Mouse (Mus musculus): ENCODE measurements at regions not wholly inside any gene's neighbourhood (a gene's known extent, or its start where the extent isn't known, plus 50 kb on each side); places are given as distances from the start of the nearest gene placed in this dataset.

GRCm38 (mm10) chr5:85954526-85954925 lies 110.9 kb downstream of the Cenpc1 start:
- no peak for DNase-seq (ENCODE audit: low read depth)

GRCm38 (mm10) chr5:85936667-85937314 lies 128.6 kb downstream of the Cenpc1 start:
- DNase-seq (ENCODE audit: low read depth): peak; percentile 36

DNA sequence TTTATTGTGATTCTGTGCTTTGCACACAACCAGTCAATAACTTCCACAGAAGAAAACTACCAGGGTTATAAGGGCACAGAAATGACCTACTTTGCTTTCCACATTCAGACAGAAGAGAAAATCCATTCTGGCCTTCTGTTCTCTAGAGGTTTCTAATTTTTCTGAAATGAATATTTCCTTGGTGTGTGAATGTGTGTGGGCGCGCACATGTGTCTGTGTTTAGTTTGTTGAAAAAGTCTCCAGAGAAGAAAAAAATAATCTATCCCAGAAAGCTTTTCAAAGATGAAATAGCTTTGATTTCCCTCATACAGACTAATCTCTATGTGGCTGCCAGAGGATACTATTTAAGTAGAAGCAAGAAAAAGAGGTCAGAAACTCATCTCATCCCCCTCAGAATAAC lies 147.1 kb downstream of the Cenpc1 start:
- no peak for DNase-seq (ENCODE audit: low read depth)

- DNase-seq (ENCODE audit: low read depth): no peak
Measured at GRCm38 (mm10) chr5:85915000-85915399, 150.4 kb downstream of the Cenpc1 start.

DNA sequence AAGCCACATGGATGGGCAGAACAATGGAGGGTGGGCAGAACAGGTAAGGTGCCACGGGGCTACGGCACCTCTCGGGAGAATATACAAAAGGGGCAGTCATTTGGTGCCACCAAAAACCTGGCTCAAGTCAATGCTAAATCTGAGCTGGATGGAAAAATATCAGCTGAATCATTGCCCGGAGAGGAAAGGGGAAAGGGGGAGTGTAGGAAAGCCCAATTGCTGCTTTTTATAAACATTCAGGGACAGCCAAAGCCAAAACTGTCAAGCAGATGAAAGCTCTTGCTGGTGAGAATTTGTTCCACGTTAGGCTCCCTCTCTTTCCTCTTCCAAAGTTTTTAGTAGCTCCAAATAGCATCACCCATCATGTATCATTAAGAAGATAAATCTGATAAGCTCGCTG lies 168.9 kb downstream of the Cenpc1 start:
- DNase-seq (ENCODE audit: low read depth): no peak

DNA sequence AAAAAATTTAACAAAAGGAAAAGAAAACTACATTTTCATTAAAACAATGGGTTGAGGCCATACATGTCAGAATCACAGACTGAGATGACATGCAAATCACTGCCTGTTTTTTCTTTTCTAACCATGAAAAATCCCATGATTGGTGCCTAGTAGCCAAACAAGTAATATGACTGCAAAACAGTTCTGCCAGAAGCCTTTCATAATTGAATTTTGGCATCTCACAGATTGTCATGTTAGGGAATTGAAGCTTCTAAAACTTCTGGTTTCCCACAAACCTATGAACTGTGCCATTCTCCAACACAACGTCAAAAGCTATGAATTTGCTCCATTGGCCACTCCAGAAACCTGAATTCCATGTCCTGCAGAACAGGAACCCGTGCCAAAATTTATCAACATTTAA lies 169.6 kb downstream of the Cenpc1 start:
- DNase-seq (ENCODE audit: low read depth): no peak

GRCm38 (mm10) chr5:85870311-85870710 lies 195.1 kb downstream of the Cenpc1 start:
- DNase-seq (ENCODE audit: low read depth): no peak

DNA sequence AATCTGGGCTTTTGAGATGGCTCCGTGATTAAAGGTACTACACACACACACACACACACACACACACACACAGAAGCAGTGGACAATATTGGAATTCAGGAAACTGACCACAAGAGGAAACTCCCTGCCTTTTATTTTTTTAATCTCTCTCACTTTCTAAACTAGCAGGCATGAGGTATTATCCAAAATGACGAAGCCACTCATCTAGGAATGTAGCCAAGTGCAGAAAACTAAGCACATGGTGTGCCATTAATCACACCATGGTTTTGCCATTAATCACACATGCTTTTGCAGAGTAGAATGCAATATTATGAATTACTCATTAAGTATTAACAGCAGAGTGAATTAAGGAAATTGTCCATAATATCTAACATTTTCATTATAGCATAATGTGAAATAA lies 232.8 kb downstream of the Cenpc1 start:
- no peak for DNase-seq (ENCODE audit: low read depth)

- no peak for DNase-seq (ENCODE audit: low read depth)
Measured at GRCm38 (mm10) chr5:85795531-85796197, 269.7 kb downstream of the Cenpc1 start.

- no peak for DNase-seq (ENCODE audit: low read depth)
Measured at GRCm38 (mm10) chr5:85793148-85793547, 272.2 kb downstream of the Cenpc1 start.

GRCm38 (mm10) chr5:85780730-85781454 lies 284.5 kb downstream of the Cenpc1 start:
- no peak for DNase-seq (ENCODE audit: low read depth)

- no peak for DNase-seq (ENCODE audit: low read depth)
Measured at GRCm38 (mm10) chr5:85780017-85780416, 285.4 kb downstream of the Cenpc1 start.

DNA sequence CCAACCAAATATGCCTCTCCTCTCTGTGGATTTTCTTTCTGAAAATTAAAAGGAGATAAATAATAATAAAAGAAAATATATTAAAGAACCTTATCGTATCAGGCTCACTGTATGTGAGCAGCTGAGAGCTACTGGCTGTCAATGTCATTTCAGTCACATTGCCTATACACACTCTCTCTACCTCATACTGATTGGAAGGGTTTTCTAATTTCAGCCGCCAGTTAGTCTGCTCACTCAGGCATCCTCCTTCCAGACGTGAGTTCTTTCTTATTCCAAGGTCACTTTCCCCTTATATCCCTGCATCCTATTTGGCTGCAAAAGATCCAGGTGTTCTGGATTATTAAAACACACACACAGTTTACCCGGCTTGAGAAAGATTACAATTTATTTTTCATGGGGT lies 286.2 kb downstream of the Cenpc1 start:
- DNase-seq (ENCODE audit: low read depth): no peak

GRCm38 (mm10) chr5:85772660-85773059 lies 292.7 kb downstream of the Cenpc1 start:
- DNase-seq (ENCODE audit: low read depth): no peak

- DNase-seq (ENCODE audit: low read depth): no peak
Measured at GRCm38 (mm10) chr5:85772086-85772485, 293.3 kb downstream of the Cenpc1 start.

DNA sequence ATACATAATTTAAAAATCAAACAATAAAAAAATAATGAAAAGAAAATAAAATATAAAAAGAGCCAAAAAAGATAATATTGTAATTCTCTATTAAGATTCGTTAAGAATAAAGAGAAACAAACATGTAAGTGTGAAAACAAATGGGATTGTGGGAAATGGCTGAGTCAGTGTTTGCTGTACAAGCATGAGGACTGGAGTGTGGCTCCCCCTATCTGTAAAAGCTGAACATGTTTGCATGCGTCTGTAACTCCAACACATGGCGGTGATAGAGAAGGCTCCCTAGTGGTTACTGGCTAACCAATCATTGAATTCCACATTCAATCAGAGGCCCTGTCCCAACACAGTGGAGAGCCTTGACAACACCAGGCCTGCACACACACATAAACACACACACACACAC lies 298.2 kb downstream of the Cenpc1 start:
- DNase-seq (ENCODE audit: low read depth): no peak

DNA sequence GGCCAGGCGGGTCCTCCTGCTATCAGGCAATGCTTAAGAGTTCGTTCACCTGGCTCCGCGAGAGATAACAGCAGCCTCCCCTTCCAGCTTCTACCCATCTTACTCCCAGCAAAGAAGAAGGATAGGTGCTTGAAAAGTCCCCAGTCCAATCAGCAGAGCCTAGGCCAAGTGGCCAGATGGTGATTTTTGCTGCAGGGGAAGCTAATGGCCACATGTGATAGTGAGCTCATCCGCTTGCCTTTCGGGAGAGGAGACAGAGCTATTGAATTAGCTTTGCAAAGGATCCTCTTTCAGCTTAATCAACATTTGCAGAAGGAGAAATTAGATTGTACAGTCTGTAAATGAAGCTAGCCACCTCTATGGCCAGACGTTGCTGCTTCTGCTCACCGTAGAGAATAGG lies 308.7 kb downstream of the Cenpc1 start:
- DNase-seq (ENCODE audit: low read depth): no peak

DNA sequence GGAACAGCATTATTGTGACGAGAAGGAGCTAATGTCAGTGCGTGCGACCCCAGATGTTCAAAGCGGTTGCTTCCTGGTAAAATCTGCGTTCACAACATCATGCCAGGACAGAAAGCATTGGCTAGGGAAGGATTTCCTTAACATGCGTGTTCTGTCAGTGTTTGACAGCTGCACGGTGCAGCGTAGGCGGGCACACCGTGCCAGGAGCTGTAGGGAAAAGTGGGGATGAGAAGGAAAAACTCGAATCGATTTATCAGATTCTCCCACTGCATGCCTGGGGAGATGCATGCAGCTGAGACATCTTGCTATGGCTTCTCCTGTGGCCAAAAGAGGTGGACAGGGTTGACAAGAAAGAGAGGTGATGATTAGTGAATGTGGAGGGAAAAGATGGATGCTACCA lies 311.2 kb downstream of the Cenpc1 start:
- DNase-seq (ENCODE audit: low read depth): no peak

DNA sequence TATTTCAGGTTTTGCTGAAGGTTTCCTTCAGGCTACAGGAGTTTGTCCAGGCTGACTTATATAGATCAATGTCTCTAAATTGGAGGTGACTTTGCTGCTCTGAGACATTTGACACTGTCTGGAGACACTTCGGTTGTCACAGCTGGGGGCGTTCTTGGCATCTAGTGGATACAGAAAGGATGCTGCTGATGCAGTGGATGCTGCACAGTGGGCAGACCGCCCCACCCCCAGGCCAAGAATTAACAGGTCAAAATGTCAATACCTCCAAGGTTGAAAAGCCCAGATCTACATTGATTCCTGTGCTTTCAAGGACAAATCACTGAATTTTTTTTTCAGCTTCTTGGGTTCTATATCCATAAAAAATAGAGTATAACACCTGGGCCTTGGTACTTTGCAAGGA lies 312.3 kb downstream of the Cenpc1 start:
- DNase-seq (ENCODE audit: low read depth): no peak

- no peak for DNase-seq (ENCODE audit: low read depth)
Measured at GRCm38 (mm10) chr5:85751649-85752048, 313.7 kb downstream of the Cenpc1 start.

GRCm38 (mm10) chr5:85750893-85751292 lies 314.5 kb downstream of the Cenpc1 start:
- DNase-seq (ENCODE audit: low read depth): no peak

- DNase-seq (ENCODE audit: low read depth): no peak
Measured at GRCm38 (mm10) chr5:85729613-85730012, 335.8 kb downstream of the Cenpc1 start.

DNA sequence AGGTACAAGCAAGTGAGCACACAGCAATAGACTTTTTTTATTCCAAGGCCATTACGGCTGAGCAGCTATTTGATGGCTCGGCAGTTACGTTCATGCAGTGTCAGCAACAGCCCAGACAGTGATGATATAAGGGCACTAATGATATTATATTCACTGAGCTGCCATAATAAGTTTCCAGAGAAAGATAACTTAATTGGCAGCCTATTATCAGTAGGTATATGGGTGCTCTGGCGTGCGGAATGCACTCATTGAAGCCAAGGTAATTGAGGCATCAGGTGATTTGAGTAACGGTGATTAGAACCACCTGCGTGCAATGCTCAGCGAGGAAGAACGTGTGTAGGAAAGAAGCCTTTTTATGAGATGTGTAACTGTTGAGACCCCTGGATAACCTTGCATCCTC lies 358.0 kb downstream of the Cenpc1 start:
- DNase-seq (ENCODE audit: low read depth): no peak

Measured in c-Kit-positive CD71-negative TER-119-negative erythroid progenitor cells, embryonic 14.5 days (primary cell).